Mouse (Mus musculus): ENCODE data around the gene Uts2.
A peak's percentile ranks its signal among the peaks of the same experiment; 100 is the strongest.

Uts2 gene

DNA sequence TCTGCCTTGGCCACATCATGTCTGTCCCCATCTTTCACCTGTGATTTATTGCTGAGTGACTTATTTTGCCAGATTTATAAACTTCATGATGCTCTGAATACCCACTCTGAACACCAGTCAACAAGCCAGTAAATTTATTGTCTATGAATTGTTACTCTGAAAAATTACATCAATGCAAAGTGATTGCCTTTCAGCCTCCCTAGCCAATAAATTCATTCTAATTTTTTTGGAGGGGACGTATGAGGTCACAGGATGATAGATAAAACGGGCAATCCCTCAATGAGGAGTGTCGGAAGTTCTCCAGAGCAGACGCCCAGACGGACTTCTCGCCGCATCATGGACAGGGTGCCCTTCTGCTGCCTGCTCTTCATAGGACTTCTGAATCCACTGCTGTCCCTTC lies at the start of gene Uts2:
Gene Uts2 (plus strand): TSS at position 301 of the 400 bp plus-strand sequence.
- DNase-seq (ENCODE audit: low spot score in 2 of 2): no peak

DNA sequence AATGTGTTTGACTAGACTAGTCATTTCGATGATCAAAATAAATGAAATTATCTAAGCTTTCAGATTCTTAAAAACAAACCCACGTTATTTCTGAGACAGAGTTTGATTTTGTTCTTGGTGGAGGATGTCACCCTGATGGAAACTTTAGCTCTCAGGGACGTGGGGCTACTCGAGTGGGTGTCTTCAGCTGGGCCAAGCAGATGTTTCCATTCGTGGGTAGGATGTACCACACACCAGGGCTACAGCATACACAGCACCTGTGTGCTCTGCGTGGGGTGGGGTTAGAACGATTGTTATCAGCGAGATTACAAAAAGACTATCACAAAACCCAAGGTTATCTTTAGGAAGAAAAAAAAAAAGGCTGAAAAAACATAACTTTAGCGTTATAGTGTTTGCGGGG lies 45.9 kb upstream of the Uts2 start:
- no peak for DNase-seq (ENCODE audit: low spot score in 2 of 2)

DNA sequence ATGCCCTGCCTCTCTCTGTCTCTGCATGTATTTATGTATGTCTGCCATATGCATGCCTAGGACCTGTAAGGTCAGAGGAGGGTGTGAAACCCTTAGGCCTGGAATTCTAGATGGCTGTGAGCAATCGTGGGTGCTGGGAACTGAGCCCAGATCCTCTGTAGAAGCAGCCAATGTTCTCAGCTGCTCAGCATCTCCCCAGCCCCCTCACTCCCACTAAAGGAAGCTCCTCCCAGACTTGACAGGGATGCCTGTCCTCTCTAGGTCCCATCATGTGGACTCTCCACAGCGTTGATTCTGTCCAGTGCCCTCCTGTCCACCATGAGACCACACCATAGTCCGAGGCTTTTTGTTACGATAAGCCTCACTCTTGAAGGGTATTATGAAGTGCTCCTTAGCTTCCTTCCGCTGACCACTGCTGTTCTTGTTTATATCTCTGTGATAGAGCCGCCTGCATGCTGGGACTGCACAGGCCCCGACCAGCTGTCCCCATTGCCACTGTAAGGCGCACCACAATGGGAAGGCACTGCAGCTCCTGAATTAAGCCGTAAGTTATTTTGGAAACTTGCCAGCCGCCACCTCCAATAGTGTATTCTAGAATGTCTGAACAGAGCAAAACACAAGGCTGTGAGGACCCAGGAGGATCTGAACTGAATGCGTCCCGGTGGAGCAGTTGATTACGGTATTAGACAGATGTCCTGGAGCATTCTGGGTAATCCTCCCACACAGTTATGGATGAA lies 40.4 kb upstream of the Uts2 start:
- DNase-seq (ENCODE audit: low spot score in 2 of 2): no peak

DNA sequence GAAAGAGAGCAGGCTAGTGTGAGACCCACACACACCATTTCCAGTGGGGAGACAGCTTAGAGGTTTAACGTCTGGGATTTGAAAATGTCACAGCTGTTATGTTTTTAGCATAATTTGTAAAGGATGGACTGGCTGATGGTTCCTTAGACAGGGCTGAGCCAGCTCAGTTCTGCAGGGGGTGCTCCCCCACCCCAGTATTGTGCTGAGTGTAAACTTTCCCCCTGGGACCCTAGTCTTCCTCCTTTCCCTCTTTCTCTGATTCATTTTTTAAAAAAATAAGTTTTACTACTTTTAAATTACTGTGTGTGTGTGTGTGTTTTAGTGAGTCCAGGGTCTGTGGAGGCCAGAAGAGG lies 39.8 kb upstream of the Uts2 start:
- no peak for DNase-seq (ENCODE audit: low spot score in 2 of 2)

DNA sequence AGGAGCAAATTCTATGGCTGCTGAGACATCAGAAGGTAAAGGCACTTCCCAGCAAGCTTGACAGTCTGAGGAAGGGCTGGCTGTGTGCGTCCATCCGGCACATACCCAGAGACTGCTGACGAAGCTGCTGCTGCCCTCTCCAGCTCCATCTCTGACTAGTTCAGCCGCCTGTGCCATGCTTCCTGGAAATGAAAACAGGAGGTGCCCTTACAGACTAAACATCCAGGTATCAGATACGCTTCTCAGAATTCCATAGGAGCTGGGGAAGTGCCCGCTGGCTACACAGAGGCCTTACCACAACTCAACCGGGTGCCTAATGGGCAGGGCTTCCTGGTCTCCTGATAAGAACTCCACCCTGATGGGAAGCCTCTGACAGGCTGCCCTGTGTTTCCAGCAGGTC lies 38.4 kb upstream of the Uts2 start:
- DNase-seq (ENCODE audit: low spot score in 2 of 2): no peak

DNA sequence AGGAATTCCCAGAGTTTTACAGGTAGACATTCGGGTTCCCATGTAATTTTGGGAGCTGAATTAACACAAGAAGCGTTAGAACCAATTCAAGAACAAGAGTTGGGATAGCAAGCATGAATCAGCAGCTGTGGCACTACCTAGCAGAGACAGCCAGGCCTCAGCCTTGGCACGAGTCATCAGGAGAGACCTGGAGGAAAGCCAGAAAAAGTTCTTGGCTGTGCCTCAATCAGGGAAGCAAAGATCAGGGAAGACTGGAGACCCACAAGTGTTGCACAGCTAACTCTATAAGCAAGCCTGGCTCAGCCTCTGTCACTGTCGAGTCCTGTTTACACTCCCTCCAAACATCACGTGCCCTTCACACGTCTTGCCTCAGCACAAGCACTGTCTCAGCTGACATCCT lies 34.7 kb upstream of the Uts2 start:
- DNase-seq (ENCODE audit: low spot score in 2 of 2): no peak

DNA sequence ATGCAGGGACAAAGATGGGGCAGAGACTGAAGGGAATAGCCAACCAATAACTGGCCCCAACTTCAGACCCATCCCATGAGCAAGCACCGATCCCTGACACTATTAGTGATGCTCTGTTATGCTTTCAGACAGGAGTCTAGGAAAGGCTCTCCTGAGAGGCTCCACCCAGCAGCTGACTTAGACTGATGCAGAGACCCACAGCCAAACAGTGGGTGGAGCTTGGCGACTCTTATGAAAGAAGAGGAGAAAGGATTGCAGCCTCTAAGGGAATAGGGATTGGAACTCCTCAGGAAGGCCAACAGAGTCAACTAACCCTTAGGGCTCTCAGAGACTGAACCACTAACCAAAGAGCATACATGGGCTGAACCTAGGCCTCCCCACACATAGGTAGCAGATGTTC lies 33.2 kb upstream of the Uts2 start:
- no peak for DNase-seq (ENCODE audit: low spot score in 2 of 2)

DNA sequence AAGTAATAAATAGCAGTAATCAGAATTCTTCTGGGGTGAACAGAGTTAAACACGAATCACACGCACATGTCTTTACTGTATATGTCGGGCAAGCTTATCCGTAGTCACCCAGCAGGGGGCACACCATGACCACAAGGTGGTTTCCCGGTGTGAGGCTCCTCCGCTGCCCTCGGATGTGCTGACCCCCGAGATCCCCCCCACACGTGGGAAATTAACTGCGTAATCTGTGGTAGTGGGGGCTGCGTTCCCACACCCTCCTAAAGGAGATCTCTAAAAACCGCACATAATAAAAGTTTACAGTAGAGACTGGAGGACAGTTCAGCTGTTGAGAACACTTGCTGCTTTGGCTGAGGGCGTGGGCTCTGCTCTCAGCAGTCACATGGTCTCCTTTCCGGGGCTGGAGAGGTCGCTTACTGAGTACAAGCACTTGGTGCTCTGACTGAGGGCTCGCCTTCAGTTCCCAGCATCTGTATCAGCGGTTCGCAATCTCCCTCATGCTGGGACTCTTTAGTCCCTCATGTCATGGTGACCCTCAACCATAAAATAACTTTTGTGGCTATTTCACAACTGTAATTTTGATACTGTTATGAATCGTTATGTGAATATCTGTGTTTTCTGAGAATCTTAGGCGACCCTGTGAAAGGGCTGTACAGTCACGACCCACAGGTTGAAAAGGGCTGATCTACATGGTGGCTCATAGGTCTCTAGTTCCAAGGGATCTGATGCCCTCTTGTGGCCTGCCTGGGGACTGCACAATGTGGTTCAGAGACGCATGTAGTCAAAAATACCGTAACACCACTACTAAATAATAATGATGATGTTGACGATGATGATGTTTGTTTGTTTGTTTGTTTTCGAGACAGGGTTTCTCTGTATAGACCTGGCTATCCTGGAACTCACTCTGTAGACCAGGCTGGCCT lies 32.0 kb upstream of the Uts2 start:
- peak; percentile 62 to 71 for DNase-seq (ENCODE audit: low spot score in 2 of 2)

DNA sequence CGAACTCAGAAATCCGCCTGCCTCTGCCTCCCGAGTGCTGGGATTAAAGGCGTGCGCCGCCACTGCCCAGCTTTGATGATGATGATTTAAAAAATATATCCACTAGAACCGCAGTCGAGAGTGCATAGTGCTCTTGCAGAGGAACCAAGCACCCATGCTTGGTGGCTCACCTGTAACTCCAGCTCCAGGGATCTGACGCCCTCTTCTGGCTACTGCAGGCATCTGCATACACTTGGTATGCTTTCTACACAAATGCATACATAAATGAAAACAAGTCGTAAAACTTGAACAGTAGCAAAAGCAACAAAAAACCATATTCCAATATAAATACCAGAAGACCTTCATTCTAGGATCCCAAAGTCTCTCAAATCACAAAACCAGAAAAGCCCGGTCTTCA lies 31.3 kb upstream of the Uts2 start:
- no peak for DNase-seq (ENCODE audit: low spot score in 2 of 2)

DNA sequence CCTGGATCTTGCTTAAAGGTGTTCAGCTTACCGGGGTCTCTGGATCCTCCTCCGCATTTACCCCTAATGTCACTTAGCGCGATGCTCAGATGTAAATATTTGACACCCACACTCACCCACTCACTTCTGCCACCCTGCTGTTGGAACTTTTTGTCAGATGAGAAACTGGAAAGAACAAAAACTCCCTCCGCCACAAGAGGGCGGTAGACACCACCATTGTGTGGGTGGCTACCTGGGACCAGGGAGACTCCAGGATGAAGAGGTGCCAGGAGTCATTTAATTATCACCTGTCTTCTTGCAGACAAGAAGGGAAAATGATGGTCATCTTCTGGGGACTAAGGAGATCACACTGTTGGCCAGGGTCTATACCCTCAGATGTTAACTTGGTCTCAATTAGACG lies 30.3 kb upstream of the Uts2 start:
- DNase-seq (ENCODE audit: low spot score in 2 of 2): peak in 1 of 2 experiments; percentile 18

DNA sequence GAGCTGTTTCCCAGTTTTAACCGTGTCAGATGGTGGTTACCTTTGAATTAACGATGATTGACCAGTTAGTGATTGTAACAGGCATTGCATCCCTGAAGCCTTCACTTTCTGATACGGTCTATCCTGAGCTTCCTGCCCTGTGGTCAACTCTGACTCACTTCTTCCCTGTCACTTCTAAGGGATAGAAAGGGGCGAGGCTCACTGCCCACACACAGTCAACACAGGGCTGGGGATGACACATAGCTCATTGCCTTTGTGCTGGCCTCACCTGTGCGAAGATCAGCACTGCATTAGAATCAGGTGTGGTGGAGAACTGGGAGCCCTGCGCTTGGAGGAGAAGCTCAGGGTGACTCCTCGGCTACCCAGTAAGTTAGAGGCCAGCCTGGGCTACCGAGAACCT lies 27.9 kb upstream of the Uts2 start:
- no peak for DNase-seq (ENCODE audit: low spot score in 2 of 2)

DNA sequence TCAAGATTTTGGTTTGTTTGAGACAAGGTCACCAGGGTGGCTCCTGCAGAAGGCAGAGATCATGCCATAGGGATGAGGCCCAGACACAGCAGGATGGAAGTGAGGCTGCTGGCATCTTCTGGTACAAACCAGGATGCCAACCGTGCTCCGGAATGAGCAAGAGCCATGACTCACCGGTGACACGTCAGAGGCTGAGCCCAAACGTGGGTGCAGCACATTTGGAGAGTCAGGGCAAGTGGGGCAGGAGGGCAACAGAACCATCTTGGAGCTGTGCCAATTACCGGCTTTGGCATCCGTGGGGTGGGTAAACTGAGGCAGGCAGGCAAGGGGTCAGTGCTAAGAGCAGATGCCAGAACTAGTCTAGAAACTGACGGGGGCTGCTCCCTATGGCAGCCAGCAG lies 23.6 kb upstream of the Uts2 start:
- no peak for DNase-seq (ENCODE audit: low spot score in 2 of 2)

DNA sequence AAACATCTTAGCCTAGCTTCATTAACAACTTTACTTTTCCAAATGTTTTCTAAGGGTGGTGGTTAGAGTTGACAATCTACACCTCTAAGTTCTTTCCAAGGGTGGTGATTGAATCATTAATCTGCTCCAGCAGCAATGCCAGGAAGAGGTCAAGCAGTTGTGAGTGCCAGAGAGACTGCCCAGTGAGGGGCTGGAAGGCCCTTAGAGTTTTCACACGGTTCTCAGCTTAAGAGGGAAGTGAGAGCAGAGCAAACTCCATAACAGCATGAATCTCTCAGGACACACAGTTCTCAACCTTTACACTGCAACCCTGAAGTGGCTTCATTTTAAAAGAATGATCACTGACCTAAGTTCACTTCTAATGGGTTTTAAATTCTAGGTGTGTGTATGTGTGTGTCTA lies 21.8 kb upstream of the Uts2 start:
- no peak for DNase-seq (ENCODE audit: low spot score in 2 of 2)

DNA sequence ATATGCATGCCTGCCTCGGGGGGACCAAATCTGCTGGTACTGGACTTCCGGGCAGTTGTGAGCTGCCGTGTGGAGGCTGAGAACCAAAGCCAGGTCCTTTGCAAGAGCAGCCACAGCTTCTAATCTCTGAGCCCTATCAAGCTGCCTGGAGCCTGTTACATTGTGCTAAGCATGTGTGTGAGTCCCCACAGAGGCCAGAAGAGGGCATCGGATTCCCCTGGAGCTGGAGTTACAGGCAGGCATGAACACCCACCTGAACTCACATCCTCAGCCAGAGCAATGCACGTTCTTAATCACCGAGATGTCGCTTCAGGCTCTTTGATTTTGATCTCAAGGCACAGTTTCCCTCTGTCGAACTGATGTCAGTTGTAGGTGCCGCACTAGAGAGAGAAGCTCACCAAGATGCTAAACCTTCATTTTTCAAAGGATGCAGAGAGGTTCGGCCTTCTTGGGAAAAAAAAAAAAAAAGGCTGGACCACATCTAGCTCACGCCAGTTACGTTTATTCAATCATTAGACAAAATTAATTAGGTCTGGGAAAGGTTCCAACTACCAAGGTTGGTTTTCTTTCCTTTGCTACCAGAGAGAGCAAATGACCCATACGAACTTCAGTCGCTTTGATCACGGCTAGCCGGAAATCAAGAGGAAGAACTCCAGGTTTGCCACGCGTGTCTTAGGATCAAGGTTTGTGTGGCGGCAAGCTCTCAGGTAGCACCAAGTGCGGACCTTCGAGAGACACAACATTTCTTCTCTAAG lies 18.6 kb upstream of the Uts2 start:
- DNase-seq (ENCODE audit: low spot score in 2 of 2): no peak

DNA sequence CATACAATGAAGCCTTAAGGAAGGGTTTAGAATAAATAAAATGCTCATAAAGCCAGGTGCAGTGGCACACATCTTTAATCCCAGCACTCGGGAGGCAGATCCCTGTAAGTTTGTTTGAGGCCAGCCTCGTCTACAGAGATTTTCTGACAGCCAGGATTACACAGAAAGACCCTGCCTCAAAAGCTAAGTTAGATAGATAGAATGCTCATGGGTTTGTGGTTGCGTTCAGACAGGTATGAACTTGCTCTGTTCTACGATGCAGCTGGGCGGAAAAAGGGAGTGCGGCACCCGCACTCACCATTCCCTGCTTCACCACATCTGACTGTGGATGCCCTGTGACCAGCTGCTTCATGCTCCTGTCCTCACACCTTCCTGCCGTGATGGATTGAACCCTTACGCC lies 17.4 kb upstream of the Uts2 start:
- DNase-seq (ENCODE audit: low spot score in 2 of 2): no peak

DNA sequence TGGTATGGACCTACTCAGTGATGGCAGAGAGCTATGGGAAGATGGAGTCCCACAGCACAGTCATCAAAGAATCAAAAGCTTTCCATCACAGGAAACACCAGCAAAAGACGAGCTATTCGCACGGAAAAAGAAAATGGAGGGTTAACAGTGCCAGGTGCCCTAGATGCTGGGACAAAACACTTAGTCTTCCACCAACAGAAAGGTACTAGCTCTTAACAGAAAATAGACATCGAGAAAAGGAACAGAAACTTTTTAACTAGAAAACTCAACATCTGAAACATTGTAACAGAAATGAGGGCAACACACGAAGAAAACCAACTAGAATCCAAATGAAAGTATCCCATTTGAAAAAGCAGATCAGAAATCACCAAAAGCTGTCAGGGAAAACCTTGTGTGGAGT lies 16.7 kb upstream of the Uts2 start:
- DNase-seq (ENCODE audit: low spot score in 2 of 2): no peak

DNA sequence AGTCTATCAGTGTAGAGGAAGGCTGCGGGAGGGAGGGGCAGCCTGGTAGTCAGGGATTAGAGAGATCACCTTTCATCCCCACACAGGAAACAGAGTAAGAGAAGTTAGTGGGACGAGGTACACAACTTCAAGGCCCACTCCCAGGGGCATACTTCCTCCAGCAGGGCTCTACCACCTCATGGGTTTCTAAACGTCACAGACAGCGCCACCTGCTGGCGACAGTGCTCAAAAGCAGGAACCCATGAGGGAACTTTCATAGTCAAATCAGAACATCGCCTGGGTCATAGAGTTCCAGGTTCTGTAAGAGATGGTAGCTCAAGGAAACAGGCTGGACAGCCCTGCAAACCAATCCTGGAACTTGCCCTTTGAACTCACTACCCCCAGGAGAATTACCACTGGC lies 6.7 kb upstream of the Uts2 start:
- DNase-seq (ENCODE audit: low spot score in 2 of 2): no peak

DNA sequence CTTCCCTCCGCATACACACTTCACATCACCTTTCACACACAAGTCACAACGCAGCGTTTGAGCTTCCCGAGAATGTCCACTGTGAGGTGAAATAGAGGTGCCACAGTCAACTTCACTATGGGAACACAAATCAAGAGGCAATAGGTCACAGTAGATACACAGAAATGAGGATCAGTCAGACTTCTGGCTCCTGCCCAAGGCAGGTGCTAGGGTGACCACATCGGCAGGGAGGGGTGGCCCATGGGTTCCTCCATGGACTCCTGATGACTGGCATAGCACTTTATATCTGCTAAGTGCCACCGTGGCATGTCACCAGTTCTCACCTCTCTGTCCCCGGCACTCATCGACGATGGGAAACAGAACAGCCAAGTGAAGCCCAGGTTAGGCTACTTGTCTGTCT lies 1.7 kb downstream of the Uts2 start:
- DNase-seq (ENCODE audit: low spot score in 2 of 2): no peak

DNA sequence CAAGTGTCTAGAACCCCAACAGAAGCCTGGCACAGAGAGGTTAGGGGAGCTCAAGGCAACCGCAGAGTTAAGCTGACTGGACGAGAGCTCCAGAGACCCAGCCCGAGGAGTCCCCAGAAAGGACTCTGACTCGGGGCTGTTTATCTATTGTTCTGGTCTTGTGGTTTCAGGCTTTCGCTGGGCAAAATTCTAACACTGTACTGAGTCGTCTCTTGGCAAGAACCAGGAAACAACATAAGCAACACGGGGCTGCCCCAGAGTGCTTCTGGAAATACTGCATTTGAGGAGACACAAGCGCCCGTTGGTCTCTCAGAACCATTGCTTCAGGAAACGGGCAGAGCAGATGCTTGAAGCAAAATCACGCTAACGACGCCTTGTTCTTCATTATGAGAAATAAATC lies 4.5 kb downstream of the Uts2 start:
- no peak for DNase-seq (ENCODE audit: low spot score in 2 of 2)

DNA sequence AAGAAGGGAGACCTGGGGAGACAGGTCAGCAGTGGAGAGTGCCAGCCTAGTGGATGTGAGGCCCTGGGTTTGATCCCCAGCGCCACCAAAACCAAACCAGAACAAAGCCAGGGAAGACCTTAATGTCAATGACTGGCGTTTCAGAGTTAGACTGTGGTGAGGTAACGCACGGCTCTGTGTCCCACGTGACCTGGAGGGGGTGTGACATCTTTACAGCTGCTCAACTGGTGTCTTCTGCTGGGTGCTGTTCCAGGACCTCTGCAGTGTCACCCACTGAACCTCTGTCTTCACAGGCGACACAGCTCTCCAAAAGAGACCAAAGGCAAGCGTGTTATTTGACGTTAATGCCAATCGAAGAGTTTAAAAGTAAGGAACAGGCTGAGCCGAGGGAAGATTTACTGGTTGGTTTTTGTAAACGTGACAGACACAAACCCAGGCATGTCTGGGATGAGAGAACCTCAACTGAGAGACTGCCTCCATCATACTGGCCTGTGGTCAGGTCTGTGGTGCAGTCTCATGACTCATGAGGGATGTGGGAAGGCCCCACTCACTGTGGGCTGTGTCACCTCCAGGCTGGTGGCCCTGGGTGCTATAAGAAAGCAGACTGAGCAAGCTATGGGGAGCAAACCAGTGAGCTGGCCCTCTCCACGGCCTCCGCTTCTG lies 8.9 kb downstream of the Uts2 start:
- no peak for DNase-seq (ENCODE audit: low spot score in 2 of 2)

DNA sequence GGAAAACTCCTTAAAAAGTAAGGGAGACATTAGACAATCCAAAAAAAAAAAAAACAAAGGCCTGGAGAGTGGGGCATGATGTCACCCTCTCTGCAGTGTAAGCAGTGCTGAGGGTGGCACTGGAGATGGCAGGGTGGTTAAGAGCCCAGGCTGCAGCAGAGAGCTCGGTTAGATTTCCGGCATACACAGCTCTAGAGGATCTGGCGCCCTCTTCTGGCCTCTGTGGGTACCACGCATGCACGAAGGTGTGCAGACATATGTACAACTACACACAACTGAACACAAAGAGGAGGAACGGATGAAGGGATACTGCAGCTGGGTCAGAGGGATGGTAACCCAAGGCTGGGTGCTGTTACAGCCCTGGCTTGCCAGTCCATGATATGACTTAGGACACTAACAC lies 10.0 kb downstream of the Uts2 start:
- DNase-seq (ENCODE audit: low spot score in 2 of 2): no peak

DNA sequence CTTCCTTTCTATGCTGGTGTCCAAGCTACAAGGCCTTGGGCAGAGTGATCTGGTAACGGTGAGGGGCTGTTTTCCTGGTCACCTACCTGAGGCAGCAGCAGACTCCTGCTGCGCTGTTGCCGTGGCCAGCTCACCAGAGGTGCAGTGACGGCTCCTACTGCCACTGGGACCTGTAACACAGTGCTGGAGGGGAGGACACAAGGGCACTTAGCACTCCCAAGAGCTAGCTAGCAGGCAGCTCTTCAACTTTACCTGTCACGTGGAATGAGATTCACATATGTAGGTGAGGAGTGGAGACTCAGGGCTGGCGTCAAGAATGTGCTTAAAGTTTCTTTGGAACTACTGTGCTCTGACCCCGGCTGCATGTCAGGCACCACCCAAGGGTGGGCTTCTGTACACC lies 13.4 kb downstream of the Uts2 start:
- no peak for DNase-seq (ENCODE audit: low spot score in 2 of 2)

Data from spleen, postnatal 36 days (tissue).